Mouse (Mus musculus): ENCODE results near the gene Ccer2.

Gene Ccer2

DNA sequence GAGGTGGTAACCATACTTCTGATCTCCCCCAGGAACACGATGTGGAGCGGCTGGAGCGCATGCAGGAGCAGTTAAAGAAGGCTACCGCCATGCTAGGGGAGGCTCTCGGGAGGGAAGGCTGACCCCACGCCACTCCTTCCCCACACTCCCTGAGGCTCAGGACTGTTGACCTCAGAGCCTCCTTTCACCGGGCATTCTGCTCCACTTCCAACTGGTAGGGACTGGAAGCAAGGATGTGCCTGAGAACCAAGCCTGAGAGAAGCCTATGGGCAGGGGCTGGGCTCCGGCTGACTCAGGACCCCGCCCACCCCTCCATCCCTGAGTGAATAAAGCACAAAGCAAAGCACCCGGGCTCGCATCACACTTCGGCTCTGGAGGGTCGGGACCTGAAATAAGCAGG lies 2.6 kb downstream of the Ccer2 start:
- DNase-seq: no peak

DNA sequence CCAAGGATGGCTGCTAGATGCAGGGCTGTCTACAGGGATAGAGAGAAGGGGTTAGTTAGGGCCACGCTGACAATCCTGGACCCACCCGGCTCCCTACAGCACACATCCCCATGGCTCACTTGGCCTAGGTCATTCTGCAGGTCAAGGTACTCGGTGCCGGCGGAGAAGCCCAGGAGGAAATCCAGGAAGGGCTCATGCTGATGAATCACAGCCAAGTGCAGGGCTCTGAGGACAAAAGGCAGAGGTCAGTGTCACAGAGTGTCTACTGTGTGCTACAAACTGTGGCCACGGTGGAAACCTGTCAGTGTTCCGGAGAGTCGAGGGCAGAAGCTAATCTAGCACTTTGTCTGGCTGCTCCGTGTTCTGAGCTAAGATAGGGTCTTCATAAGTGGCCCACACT lies 5.9 kb downstream of the Ccer2 start:
- no peak for DNase-seq

DNA sequence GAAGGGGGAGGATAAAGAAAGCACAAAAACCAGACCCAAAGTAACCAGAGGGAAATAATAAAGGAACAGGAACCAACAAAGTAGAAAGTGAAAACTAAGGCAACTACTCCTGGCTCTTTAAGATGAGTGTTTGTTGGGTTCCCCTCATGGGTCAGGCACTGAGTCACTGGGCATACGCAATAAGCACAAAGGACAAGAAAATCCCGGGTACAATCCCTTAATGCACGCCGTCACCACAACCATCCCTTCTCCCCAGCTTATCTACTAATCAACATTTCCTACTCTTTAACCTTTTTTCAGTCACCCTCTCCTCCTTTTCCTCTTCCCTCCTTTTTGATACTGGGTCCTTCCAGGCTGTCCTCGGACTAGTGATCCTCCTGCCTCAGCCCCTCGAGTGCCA lies 9.2 kb downstream of the Ccer2 start:
- DNase-seq: no peak

DNA sequence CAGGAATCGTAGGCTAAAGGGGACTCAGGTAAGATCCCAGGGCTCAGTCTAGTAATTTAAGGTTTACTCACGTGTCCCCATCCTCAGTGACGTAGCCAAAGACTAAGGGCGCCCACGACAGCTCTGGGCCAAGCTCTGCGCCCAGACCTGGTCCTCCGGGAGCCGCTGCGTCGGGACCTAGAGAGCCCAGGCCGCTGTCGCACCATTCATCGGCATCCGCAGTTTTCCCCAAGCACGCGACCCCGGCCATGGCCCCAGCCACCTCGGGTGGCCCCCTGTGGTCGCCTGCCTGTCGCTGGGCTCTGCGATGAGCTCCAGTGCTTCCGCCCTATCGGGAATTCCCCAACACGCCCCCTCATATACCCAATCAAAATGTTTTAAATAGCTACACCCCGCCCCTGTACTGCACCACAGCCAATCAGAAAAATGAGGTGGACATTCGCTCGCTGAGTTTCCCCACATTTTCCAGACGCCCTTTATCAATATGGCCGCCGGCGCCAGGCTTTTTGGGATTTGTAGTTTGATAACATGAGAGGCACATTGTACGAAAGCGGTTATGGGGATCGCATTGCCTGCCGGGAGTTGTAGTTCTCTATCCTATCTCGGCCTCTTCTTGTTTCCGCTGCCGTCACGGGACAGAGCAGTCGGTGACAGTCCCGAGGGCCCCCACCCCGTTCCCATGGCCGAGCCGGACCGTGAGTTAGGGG lies 10.4 kb downstream of the Ccer2 start, which contains the start of gene Sirt2:
TSS of gene Sirt2 (plus strand) at position 563 of the 707 bp plus-strand sequence.
- DNase-seq: peak; percentile 99

DNA sequence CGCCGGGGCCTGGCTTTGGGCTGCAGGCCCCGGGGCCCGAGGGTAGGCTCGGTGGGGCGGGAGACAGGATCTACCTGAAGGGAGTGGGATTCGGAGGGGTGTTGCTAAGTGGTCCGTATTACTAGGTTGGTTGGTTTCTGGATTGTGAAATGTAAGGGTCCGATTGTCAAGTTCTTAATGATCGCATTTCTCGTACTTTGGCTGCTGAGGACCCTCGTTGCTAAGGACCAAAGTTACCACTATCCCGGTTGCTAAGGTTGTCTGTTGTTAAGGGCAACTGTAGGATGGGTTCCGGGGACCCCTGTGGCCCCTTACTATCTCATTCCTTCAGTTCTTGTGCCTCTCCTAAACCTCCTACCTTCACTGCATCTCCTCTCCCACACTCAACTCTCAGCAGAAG lies 10.9 kb downstream of the Ccer2 start:
- no peak for DNase-seq

DNA sequence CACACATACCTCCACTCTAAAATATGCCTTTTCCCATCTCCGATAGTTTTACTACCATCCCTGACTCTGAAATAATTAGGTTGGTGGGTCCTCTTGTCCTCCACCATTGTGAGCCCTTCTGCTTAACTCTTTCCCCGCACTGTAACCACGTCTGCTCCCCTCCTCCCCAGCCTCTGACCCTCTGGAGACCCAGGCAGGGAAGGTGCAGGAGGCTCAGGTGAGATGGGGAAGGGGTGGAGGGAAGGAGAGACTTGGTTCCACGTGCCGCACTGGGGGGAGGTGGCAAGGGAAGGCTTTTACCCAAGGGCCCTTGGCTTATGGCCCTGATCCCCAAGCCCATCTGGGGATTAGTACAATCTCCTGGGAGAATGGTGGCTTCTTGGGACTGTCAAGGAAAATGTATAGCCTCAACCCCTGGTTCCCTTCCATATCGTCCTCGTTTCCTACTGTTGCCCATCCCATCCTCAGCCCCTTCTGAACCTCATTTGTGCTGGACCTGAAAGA lies 11.5 kb downstream of the Ccer2 start, which contains the start of gene Nfkbib:
TSS of gene Nfkbib (minus strand) at position 51 of the 504 bp plus-strand sequence.
- DNase-seq: no peak

DNA sequence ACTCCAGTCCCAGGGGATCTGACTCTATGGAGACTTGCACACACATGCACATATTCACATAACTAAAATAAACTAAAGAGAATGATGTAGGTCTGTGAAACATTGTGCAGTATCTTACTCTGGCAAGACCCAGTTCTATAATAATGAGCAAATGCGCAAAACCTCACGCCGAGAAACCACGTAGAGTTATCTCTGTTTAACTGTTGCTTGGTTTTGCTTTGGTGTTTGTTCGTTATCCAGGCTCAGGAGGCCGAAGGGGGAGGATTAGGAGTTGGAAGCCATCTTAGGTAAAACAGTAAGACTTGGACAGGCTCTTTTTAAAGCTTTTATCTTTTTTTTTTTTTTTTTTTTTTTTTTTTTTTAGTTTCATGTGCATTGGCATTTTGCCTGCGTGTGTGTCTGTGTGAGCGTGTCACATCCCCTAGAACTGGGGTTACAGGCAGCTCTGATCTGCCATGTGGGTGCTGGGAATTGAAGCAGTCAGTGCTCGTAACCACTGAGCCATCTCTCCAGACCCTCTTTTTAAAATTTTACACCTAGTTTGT lies 13.5 kb downstream of the Ccer2 start:
- DNase-seq: no peak

DNA sequence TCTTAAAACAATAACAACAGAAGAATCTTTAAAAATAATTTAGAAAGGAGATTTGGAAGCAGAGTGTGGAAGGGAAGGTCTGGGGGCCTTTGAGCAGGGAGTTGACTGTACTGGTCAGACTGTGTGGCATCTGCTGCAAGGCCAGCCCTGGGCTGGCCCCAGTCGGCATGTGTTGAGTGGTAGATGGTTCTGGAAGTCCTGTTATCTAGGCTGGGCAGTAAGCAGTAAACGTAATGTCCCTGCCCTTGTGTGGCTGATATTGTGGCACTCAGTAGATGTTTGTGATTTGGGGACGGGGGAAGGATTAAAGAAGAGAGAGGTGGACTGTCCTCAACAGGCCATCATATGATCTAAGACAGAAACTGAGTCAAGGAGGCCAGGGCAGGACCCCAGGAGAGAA lies 14.3 kb downstream of the Ccer2 start:
- DNase-seq: no peak

DNA sequence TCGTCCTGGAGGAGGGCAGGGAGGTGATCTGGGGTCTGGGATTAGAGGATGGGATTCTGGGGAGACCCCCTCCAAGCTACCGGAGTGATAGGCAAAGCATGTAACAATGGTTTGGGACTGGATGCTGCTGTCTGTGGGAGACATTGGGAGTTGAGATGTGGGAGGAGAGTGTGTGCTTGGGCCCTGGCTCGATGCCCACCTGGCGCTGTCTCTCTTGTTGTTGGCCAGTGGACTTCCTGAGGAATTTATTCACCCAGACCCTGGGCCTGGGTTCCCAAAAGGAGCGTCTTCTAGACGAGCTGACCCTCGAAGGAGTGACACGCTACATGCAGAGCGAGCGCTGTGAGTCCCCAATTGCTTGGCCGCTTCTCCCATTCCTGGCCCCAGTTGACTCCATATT lies 15.9 kb downstream of the Ccer2 start:
- peak; percentile 50 for DNase-seq

DNA sequence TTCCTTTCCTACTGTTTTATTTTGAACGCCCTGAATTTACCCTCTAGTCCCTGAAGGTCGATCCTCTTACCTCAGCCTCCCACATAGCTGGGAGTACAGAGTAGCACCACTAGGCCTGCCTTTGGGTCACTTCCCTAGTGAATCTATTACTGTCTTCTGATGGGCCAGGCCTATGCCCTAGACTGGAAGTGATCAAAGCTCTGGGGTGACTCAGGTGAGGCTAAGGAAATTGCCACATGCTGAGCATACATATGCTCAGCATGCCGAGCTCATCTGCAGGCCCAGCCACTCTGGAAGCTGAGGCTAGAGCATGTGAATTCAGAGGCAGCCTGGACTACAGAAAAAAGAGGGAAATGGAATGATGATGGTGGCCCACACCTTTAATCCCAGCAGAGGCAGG lies 17.2 kb downstream of the Ccer2 start:
- DNase-seq: no peak

DNA sequence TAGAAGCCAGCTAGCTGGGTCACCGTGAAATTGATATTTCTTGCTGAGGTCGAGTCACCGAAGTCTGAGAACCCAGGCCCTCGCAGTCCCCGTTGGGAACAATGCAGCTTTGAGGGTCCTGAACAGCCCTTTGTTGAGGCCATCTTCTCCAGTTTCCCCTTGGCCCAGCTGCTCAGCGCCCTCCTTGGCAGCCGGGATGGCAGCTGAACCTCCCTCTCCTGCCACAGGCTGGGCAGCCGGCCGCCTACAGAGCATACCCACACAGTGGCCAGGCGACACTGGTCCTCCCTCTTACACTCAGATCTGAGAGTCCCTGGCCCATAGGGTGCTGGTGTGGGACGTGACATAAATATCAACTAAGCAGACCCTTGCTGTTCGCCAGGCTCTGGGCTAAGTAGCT lies 18.2 kb downstream of the Ccer2 start:
- no peak for DNase-seq

DNA sequence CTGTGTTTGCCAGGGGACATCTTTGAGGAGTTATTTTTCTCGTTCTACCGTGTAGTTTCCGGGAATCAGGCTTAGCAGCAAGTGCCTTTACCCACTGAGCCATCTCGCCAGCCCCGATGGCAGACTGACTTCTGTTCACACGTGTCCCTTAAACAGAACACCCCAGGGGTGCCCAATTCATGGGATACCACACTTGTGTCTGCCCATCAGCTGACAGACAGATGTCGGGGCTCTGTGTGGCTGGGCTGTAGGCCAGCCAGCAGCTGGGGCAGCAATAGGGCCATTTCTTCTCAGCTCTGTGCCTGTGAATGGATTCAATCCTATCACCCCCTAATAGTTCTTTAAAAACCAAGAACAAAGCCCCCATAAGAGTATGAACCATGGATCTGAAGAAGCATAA lies 19.2 kb downstream of the Ccer2 start:
- DNase-seq: no peak

DNA sequence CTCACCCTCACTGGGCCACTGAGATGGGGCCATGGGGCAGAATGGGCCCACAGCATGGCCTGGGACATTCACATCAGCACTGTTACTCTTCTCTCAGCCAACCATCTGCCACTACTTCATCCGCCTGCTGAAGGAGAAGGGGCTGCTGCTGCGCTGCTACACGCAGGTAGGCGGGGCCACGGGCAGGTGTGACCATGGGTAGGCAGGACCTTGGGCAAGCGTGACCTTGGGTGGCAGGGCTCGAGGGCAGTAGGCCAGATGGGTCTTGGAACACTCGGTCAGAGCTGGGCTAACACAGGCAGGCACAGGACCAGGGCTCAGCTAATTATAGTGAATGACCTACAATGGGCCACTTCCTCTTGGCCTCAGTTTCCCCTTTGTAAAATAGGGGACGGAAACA lies 22.9 kb downstream of the Ccer2 start:
- no peak for DNase-seq

DNA sequence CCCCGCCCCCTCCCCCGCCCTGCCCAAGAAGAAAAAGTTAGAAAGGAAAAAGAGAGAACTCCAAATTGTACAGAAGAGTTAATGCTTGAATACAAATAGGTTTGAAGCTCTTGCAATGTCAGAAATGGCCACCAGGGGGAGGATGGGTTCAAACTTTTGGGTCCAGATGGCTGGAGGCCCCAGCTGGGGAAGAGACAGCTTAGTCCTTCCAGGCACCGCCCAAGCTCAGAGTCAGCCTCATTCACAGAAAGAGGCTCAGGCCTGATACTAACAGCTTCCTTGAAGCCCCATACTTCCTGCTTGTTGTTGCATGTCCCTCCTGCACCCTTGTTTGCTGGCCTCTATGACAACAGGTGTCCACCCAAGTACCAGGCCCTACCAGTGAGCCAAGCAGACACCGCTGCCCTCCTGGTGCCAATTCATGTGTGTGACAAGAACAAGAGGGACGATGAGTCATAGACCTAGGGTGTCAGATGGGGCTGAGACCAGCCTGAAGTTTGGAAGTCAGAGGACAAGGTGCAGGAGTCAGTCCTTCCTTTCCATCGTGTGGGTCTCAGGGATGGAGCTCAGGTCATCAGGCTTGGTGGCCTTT lies 24.2 kb downstream of the Ccer2 start:
- DNase-seq: peak; percentile 94

DNA sequence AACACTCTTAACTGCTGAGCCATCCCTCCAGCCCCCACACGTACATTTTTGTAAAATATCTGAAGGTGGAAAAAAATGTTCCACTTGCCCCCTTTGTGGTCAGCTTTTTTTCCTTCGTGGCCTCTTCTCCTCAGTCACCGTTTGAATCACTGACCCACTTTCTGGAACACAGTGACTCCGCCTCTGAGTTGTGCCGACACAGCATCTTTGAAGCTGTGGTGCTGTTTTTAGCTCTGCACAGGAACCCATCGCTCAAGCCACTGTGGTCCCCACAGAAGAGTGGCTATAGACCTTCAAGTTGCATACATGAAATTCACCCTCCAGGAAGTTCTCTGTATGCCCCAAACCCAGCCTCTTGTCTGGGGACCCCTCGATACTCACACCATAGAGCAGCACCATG lies 24.9 kb downstream of the Ccer2 start:
- no peak for DNase-seq

DNA sequence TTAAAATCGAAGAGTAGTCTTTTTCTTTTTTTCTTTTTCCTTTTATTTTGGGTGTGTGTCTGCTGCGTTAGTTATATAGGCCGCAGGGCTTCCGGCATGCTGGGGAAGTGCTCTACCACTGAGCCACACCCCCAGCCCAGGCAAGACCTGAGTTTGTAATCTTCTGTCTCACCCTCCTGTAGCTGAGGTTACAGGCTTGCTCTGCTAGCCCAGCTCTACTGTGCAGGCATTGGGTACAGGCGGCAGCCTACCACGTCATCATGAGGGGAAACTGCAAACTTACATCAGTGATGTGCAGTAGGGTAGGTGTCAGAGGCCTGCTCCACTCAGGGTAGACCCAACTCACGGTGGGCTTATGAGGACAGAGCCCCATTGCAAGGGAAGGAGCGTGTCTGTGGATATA lies 25.3 kb downstream of the Ccer2 start:
- DNase-seq: no peak

DNA sequence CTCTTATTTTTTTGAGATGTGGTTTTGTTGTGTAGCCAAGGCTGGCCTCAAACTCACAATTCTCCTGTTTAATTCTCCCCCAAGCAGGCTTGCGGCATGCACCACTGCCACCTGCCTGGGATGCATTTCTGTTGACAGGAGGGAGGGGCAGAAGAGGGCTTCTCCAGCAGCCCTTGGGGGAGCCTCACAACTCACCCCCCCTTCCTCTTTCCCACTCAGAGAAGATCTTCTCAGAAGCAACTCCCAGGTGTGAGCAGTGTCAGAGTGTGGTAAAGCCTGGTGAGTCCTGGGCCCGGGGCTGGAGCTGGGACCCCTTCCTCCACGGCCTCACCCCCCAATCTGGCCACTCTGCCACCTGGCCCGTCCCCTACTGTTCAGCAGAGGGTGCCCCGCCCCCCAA lies 29.2 kb downstream of the Ccer2 start:
- no peak for DNase-seq

DNA sequence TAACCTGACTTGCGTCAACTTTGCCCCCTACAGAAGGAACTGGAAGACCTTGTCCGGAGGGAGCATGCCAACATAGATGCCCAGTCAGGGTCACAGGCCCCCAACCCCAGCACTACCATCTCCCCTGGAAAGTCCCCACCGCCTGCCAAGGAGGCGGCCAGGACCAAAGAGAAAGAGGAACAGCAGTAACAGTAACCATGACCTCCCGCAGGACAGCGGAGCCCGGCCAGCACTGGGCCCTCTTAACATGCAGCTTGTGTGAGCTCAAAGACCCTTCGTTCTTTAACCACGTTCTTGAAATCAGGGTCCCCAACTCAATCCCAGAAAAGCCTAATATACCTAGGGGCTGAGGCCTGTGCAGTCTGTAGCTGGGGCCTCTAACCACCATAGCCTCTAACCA lies 31.9 kb downstream of the Ccer2 start:
- no peak for DNase-seq

DNA sequence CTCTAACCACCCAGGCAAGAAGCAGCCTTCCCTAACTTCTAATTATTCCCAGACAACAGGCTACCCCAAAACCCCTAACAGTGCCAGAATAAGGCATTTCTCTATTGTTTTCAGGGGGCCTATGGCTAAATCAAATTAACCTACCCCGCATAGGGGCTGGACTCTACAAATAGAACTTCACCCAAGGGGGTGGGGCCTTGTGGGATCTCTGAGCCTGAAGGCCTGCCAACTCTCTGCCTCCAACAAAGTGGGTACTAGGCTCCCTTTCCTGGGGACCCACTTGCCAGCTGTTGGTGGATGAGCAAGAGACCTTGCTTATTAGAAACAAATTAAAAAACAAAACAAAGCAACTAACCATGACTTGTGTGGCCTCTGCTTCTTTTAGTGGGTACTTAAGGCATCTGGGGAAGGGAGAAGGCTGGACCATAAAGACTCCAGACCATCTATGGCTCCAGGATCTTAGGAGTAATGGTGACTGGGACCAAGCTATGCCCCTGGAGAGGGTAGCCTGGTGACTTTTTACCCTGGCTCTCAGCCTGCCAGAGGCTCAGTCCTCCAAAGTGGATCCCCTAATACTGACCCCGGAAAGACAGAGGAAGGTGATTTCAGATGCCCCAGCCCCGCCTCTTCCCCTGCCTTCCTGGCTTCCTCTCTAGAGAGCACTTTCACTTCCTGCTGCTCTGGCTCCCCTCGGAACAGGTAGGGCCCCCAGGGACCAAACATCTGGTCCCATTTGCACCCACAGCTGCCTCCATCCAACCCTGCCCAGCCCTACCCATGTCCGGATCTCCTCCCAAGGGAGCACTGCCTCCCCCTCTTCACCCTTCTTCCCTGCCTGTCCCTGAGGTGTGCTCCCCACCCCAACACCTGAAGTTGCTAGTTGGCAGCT lies 32.6 kb downstream of the Ccer2 start, which contains the start of gene Rinl:
TSS of gene Rinl (plus strand) at position 663 of the 889 bp plus-strand sequence.
- DNase-seq: no peak

DNA sequence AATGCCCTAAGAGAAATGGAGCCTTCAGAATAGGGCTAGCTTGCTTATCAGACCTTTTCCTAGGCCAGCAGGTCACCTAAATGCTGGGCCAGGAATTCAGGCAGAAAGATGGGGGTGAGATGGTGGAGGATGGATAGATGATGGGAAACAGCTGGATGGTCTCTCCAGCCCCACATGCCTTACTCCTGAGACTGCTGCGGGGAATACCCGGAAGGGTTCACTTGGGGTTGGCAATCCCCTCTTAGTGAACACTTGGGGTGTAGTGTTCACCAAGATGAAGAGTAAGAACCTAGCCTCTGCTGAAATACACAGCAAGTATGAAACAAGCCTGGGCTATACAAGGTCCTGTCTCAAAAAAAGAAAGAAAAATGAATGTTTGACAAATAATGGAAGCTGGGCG lies 33.3 kb downstream of the Ccer2 start:
- DNase-seq: no peak

DNA sequence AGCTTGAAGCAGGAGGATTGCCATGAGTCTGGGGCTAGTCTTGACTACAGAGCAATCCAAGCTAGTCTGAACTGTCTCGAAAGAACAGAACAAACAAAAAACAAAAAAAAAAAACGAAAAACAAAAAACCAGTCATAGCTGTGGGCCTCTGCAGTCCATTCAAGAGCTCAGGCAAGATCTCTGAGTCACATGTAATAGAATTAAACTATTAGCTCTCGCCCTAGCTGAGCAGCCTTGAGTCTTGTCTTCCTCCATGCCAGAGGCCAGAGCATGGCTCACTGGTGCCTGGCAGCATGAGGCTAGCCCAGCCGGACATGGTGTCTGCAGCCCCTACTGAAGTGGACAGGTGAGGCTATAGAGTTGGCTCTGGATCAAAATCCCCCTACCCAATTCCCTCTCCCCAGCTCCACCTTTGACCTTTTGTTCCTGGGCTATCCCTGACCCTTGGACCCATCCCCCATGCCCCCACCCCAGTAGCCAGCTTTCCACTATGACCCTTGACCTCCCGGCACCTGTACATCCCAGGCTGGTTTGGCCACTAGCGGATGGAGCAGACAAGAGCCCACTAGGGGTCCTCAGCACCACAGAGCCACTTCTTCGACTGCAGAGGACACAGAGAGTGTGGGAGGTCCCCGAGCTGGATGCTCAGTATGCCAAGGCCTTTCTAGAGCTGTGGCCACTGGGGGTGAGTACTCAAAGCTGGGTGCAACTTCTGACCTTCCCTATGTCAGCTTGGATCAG lies 34.3 kb downstream of the Ccer2 start:
- DNase-seq: peak; percentile 40

DNA sequence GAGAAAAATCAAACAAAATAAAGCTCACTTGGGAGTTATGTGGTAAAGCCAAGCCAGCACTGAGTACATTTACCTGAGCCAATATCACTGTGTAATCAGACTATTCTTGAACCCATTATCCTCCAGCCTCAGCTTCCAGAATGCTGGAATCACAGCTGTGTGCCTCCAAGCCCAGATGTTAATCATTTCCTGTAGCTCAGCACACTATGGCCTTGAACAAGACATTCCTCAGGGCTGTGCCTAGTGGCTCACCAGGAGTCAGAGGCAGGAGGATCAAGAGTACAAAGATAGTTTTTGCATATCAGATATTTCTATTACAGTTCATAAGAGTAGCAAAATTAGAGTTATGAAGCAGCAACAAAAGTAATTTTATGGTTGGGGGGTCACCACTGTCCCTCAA lies 35.7 kb downstream of the Ccer2 start:
- no peak for DNase-seq

All from lung, postnatal 10 days (tissue).